Mouse (Mus musculus) lung, embryonic 16.5 days (tissue): ENCODE results near the gene Frmd6. TPM values are rescaled to one million over a fixed set of nuclear protein-coding genes. Genes with fewer than 3 reads are reported as not detected.
A peak's percentile ranks its signal among the peaks of the same experiment; 100 is the strongest.

Source experiments
- ATAC-seq: fragments of 200-750 bp; cut with Nextera tagmentation; 2 replicates; pipeline ENCODE4 v1.8.0; 2017; ENCODE audit warnings: low read depth, mild to moderate bottlenecking, moderate library complexity
- H3K27ac ChIP-seq: fragments of 300-500 bp; sonication (generic); 2 replicates; pipeline ENCODE4 v1.5.1; 2014; ENCODE audit warnings: mild to moderate bottlenecking, control low read depth, low read length
- H3K27me3 ChIP-seq: fragments of 300-500 bp; sonication (generic); 2 replicates; pipeline ENCODE4 v1.6.1; 2014; ENCODE audit warnings: low read depth, low read length, mixed read lengths; ENCODE audit not compliant: control insufficient read depth, insufficient read depth
- H3K36me3 ChIP-seq: fragments of 300-500 bp; sonication (generic); 2 replicates; pipeline ENCODE4 v1.6.1; 2014; ENCODE audit warnings: low read length; ENCODE audit not compliant: control insufficient read depth, insufficient read depth
- H3K4me1 ChIP-seq: fragments of 300-500 bp; sonication (generic); replicated peaks from 2 replicates; pipeline ENCODE4 v1.6.1; 2014; ENCODE audit warnings: low read length, mixed read lengths; ENCODE audit not compliant: control insufficient read depth, insufficient read depth
- H3K4me2 ChIP-seq: fragments of 300-500 bp; sonication (generic); 2 replicates; pipeline ENCODE4 v1.6.1; 2014; ENCODE audit warnings: low read depth, low read length, control low read depth
- H3K4me3 ChIP-seq: fragments of 300-500 bp; sonication (generic); 2 replicates; pipeline ENCODE4 v1.5.1; 2014; ENCODE audit warnings: mild to moderate bottlenecking, low read length, control low read depth
- H3K9ac ChIP-seq: fragments of 300-500 bp; sonication (generic); 2 replicates; pipeline ENCODE4 v1.6.1; 2014; ENCODE audit warnings: low read length, control low read depth
- H3K9me3 ChIP-seq: fragments of 300-500 bp; sonication (generic); 2 replicates; pipeline ENCODE4 v1.6.1; 2016; ENCODE audit warnings: low read length; ENCODE audit not compliant: control insufficient read depth
- WGBS: fragments of 180-500 bp; shearing (Covaris S2); extraction: QIAGEN DNeasy Blood & Tissue Kit; methylation state at CpG from one replicate; pipeline ENCODE4 v1.1.7; 2014; 5-methylcytosine and 5-hydroxymethylcytosine counted together
- polyA plus RNA-seq: library from polyadenylated mRNA; unstranded; fragments of >200 nt; fragmentation: Nextera tagmentation; extraction: Ambion mirVana; gene quantifications from 2 replicates; pipeline ENCODE4 v1.2.1, GENCODE M21; 2015

Gene Frmd6
- polyA plus RNA-seq: 36.4 and 38.9 TPM in 2 replicates

GRCm38 (mm10) chr12:70824729-70825650 is at the start of gene Frmd6:
Frmd6 (plus strand) TSS chr12:70825514.
- Histone ChIP-seq H3K27ac (peak within 1 kb of the TSS; percentile 99), H3K4me2 (peak within 1 kb of the TSS; percentile 89), H3K27me3 (no peaks in the 10 kb centered on the region), H3K36me3 (no peaks in the 10 kb centered on the region), H3K4me3 (peak within 1 kb of the TSS; percentile 73), H3K9ac (peak within 1 kb of the TSS; percentile 92), H3K9me3 (no peaks in the 10 kb centered on the region), H3K4me1 (peaks cover 13% of the 10 kb centered on the region)
- under 1% methylated on average over 53 of the region's 75 CpGs for WGBS
- ATAC-seq: peak; percentile 95

GRCm38 (mm10) chr12:70775609-70776008 is 49.7 kb upstream of the Frmd6 start:
- Histone ChIP-seq H3K9me3 (no peaks in the 10 kb centered on the region), H3K4me2 (no peak overlapping the region), H3K9ac (no peak overlapping the region), H3K4me1 (peaks cover 26% of the 10 kb centered on the region), H3K4me3 (no peak overlapping the region), H3K27me3 (no peaks in the 10 kb centered on the region), H3K27ac (peak overlapping the region; percentile 13; the same call in 1 of the 2 replicates), H3K36me3 (no peaks in the 10 kb centered on the region)
- WGBS: 74% methylated on average over 8 of the region's 8 CpGs
- peak; percentile 34; the same call in 1 of the 2 replicates for ATAC-seq

GRCm38 (mm10) chr12:70776683-70777082 is 48.6 kb upstream of the Frmd6 start:
- no peaks in the 10 kb centered on the region for H3K27me3 ChIP-seq
- peak; percentile 46; the same call in 1 of the 2 replicates for ATAC-seq
- H3K4me3 ChIP-seq: no peak overlapping the region
- 61% methylated on average over 12 of the region's 12 CpGs for WGBS
- peaks cover 26% of the 10 kb centered on the region for H3K4me1 ChIP-seq
- H3K9ac ChIP-seq: no peak overlapping the region
- H3K27ac ChIP-seq: no peak overlapping the region
- no peaks in the 10 kb centered on the region for H3K9me3 ChIP-seq
- H3K4me2 ChIP-seq: no peak overlapping the region
- H3K36me3 ChIP-seq: no peaks in the 10 kb centered on the region

GRCm38 (mm10) chr12:70777466-70777865 is 47.8 kb upstream of the Frmd6 start:
- 65% methylated on average over 5 of the region's 5 CpGs for WGBS
- peaks cover 26% of the 10 kb centered on the region for H3K4me1 ChIP-seq
- no peak overlapping the region for H3K9ac ChIP-seq
- no peak overlapping the region for H3K27ac ChIP-seq
- ATAC-seq: no peak
- H3K36me3 ChIP-seq: no peaks in the 10 kb centered on the region
- H3K9me3 ChIP-seq: no peaks in the 10 kb centered on the region
- no peaks in the 10 kb centered on the region for H3K27me3 ChIP-seq
- no peak overlapping the region for H3K4me3 ChIP-seq
- no peak overlapping the region for H3K4me2 ChIP-seq

GRCm38 (mm10) chr12:70777866-70778265 is 47.4 kb upstream of the Frmd6 start:
- Histone ChIP-seq H3K36me3 (no peaks in the 10 kb centered on the region), H3K4me3 (no peak overlapping the region), H3K9ac (no peak overlapping the region), H3K9me3 (no peaks in the 10 kb centered on the region), H3K27ac (no peak overlapping the region), H3K4me1 (peaks cover 27% of the 10 kb centered on the region), H3K4me2 (no peak overlapping the region), H3K27me3 (no peaks in the 10 kb centered on the region)
- ATAC-seq: no peak

- WGBS: 65% methylated on average over 2 of the region's 2 CpGs
- no peaks in the 10 kb centered on the region for H3K36me3 ChIP-seq
- no peak overlapping the region for H3K9ac ChIP-seq
- H3K9me3 ChIP-seq: no peaks in the 10 kb centered on the region
- peaks cover 30% of the 10 kb centered on the region for H3K4me1 ChIP-seq
- H3K27ac ChIP-seq: no peak overlapping the region
- no peaks in the 10 kb centered on the region for H3K27me3 ChIP-seq
- ATAC-seq: no peak
- no peak overlapping the region for H3K4me3 ChIP-seq
- H3K4me2 ChIP-seq: no peak overlapping the region
These were observed 47.0 kb upstream of the Frmd6 start for GRCm38 (mm10) chr12:70778271-70778670.

- Histone ChIP-seq H3K4me3 (no peak overlapping the region), H3K27me3 (no peaks in the 10 kb centered on the region), H3K36me3 (no peaks in the 10 kb centered on the region), H3K27ac (no peak overlapping the region), H3K9ac (no peak overlapping the region), H3K9me3 (no peaks in the 10 kb centered on the region), H3K4me2 (no peak overlapping the region), H3K4me1 (peaks cover 30% of the 10 kb centered on the region)
- WGBS: 44% methylated on average over 3 of the region's 3 CpGs
- ATAC-seq: no peak
These were observed 46.6 kb upstream of the Frmd6 start for GRCm38 (mm10) chr12:70778724-70779123.

- Histone ChIP-seq H3K27ac (no peak overlapping the region), H3K4me2 (peak overlapping the region; percentile 20; the same call in 1 of the 2 replicates), H3K4me3 (no peak overlapping the region), H3K9ac (no peak overlapping the region), H3K9me3 (no peaks in the 10 kb centered on the region), H3K4me1 (peaks cover 14% of the 10 kb centered on the region), H3K36me3 (no peaks in the 10 kb centered on the region), H3K27me3 (no peaks in the 10 kb centered on the region)
- no peak for ATAC-seq
- WGBS: 41% methylated on average over 9 of the region's 9 CpGs
These were observed 42.3 kb upstream of the Frmd6 start for GRCm38 (mm10) chr12:70783049-70783448.

GRCm38 (mm10) chr12:70783475-70784239 is 41.7 kb upstream of the Frmd6 start:
- ATAC-seq: peak; percentile 67; the same call in 1 of the 2 replicates
- H3K9ac ChIP-seq: peak overlapping the region; percentile 37

More at GRCm38 (mm10) chr12:70783475-70784239, 41.7 kb upstream of the Frmd6 start:
- Histone ChIP-seq H3K4me2 (0 out of 2 replicates have a peak overlapping the region, but pooled peaks have one; percentile 10), H3K27me3 (no peaks in the 10 kb centered on the region), H3K4me3 (no peak overlapping the region), H3K4me1 (peaks cover 14% of the 10 kb centered on the region), H3K27ac (0 out of 2 replicates have a peak overlapping the region, but pooled peaks have one; percentile 4), H3K36me3 (no peaks in the 10 kb centered on the region), H3K9me3 (no peaks in the 10 kb centered on the region)
- 35% methylated on average over 22 of the region's 22 CpGs for WGBS
